Mouse (Mus musculus) layer of hippocampus, postnatal 25 days (tissue): Measurements from ENCODE around the gene Cacna1f. TPM values are rescaled to one million over a fixed set of nuclear protein-coding genes. Genes with fewer than 3 reads are reported as not detected.

Experiments used
- DNase-seq, 2 experiments: peaks; one replicate each; pipeline ENCODE4 v3.0.0; 2022; ENCODE audit warnings: mixed read lengths in 2 of 2, low spot score in 1 of 2; ENCODE audit errors: extremely low spot score in 1 of 2
- total RNA-seq, 2 experiments: library from RNA; stranded (reverse); gene quantifications; 2 replicates each; pipeline ENCODE4 v1.2.3; 2021

Gene Cacna1f
- total RNA-seq, 2 experiments from 2014 or later: not detected

- no peak for DNase-seq
Observed at GRCm38 (mm10) chrX:7673578-7674281, 66.8 kb downstream of the Cacna1f start.

GRCm38 (mm10) chrX:7674284-7675000, 67.6 kb downstream of the Cacna1f start:
- DNase-seq: peak in 1 of 2 experiments; percentile 25

- no peak for DNase-seq
Observed at GRCm38 (mm10) chrX:7675001-7675380, 68.1 kb downstream of the Cacna1f start.

- DNase-seq: no peak
Observed at GRCm38 (mm10) chrX:7678986-7679385, 72.1 kb downstream of the Cacna1f start.

- DNase-seq: peak; percentile 74 to 79
Observed at GRCm38 (mm10) chrX:7679405-7680056, 72.6 kb downstream of the Cacna1f start.

GRCm38 (mm10) chrX:7680057-7680412, 73.2 kb downstream of the Cacna1f start:
- DNase-seq: no peak

GRCm38 (mm10) chrX:7680864-7681263, 74.0 kb downstream of the Cacna1f start, which contains the start of gene Magix:
Magix (minus strand) TSS chrX:7681251.
- DNase-seq: no peak

Other genes with a start within 250 kb of the Cacna1f start
- gene Usp27x, start 231.3 kb upstream of the Cacna1f start, total RNA-seq: 10 to 100 TPM; 12.4 to 14.4 TPM
- under 1 TPM in 1 of 2 experiments, not detected in 1; 0.21 TPM for gene Foxp3, start 33.4 kb upstream of the Cacna1f start, total RNA-seq
- 10 to 100 TPM; 17.4 to 17.8 TPM for gene Ppp1r3f, start 32.8 kb upstream of the Cacna1f start, total RNA-seq
- 10 to 100 TPM; 20.9 to 25.2 TPM for gene Ccdc22, start 1.6 kb upstream of the Cacna1f start, total RNA-seq
- 1,000 to 10,000 TPM; 1,873 to 2,127 TPM for gene Syp, start 31.4 kb downstream of the Cacna1f start, total RNA-seq
- gene Prickle3, start 50.2 kb downstream of the Cacna1f start, total RNA-seq: under 1 TPM; 0.57 to 0.82 TPM
- gene Plp2, start 64.3 kb downstream of the Cacna1f start, total RNA-seq: 1 to 10 TPM; 5.0 to 6.2 TPM
- under 1 TPM; 0.17 to 0.77 TPM for gene Magix, start 74.2 kb downstream of the Cacna1f start, total RNA-seq
- gene Gpkow, start 90.0 kb downstream of the Cacna1f start, total RNA-seq: 10 to 100 TPM; 35.7 to 36.5 TPM
- 10 to 100 TPM; 51.1 to 55.2 TPM for gene Wdr45, start 107.2 kb downstream of the Cacna1f start, total RNA-seq
- not detected for gene Gm45208, start 115.2 kb downstream of the Cacna1f start, total RNA-seq
- 100 to 1,000 TPM; 100 to 109 TPM for gene Praf2, start 121.4 kb downstream of the Cacna1f start, total RNA-seq
- gene Ccdc120, start 143.8 kb downstream of the Cacna1f start, total RNA-seq: 10 to 100 TPM; 17.0 to 20.9 TPM
- 10 to 100 TPM; 28.7 to 33.5 TPM for gene Tfe3, start 155.5 kb downstream of the Cacna1f start, total RNA-seq
- gene Gripap1, start 182.7 kb downstream of the Cacna1f start, total RNA-seq: 100 to 1,000 TPM in 1 of 2 experiments, 10 to 100 TPM in 1; 87.8 to 116 TPM
- gene Kcnd1, start 215.2 kb downstream of the Cacna1f start, total RNA-seq: 1 to 10 TPM; 8.0 to 9.5 TPM
- 10 to 100 TPM; 75.8 to 85.3 TPM for gene Otud5, start 234.3 kb downstream of the Cacna1f start, total RNA-seq